Mouse (Mus musculus): ENCODE data around the gene Pgm5.

The Pgm5 gene

GRCm38 (mm10) chr19:24662346-24662745 lies 199.3 kb downstream of the Pgm5 start:
- DNase-seq (ENCODE audit: low spot score): no peak

GRCm38 (mm10) chr19:24656981-24657380 lies 204.7 kb downstream of the Pgm5 start:
- no peak for DNase-seq (ENCODE audit: low spot score)

- DNase-seq (ENCODE audit: low spot score): no peak
Observed at GRCm38 (mm10) chr19:24653230-24653799, 208.3 kb downstream of the Pgm5 start.

DNA sequence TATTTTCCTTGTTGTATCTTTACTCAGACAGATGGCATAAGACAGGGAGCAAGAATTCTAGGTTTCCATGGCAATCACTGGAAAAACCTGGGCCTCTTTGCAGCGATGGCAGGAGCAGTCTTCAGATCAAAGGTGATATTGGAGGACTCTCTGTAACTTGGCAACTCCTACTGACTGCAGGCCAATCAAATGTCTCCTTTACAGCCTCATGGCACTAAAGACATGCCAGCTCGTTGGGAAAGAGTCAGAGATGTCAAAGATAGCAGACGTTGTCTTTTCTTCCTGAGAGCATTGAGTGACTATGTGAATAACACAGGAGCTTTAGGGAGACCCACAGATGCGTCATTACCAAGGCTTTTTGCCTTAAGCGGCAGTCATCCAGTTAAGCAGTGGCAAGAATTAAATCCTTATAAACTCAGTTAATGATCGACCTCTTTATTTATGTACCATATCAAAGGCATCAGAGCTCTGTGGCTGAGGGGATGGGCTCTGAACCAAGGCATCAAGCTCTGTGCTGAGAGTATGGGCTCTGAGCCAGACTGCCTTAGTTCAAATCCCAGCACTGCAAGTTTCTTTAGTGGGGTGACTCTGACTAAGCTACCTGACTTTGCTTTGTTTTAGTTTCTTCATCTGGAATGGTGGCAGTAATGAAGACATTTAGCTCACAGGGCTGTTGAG lies 209.2 kb downstream of the Pgm5 start:
- peak; percentile 4 for DNase-seq (ENCODE audit: low spot score)

GRCm38 (mm10) chr19:24651595-24651994 lies 210.1 kb downstream of the Pgm5 start:
- no peak for DNase-seq (ENCODE audit: low spot score)

GRCm38 (mm10) chr19:24650428-24650827 lies 211.2 kb downstream of the Pgm5 start:
- DNase-seq (ENCODE audit: low spot score): no peak

GRCm38 (mm10) chr19:24648016-24648415 lies 213.6 kb downstream of the Pgm5 start:
- no peak for DNase-seq (ENCODE audit: low spot score)

DNA sequence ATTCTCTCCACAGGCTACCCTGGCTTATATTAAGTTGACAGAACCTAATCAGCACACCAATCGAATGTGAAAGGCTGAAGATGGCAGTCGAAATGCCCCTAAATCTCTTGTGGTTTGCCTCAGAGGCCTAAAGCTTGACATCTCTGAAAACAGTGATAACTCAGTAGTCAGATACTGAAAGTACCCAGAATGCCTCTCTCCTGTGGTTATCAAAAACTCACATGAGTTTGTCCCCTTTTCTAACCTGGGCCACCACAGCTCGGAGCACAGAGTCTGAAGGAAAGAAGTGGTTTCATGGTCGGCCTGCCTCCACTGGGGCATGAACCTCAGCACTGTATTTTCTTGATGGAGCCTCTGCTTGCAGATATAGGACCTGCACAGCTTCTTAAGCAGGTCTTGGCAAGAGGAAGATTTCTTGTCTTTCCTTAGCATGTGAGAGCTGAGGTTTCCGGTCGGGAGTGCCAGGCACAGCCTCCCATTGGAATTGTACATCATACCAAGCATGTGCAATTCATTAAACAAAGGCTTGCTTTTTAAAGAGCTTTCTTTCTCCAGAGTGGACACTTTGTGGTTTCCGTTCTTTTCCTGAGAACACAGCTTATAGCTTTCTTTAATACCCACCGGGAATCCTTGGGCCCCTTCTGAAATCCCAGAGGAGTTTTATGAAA lies 215.4 kb downstream of the Pgm5 start:
- DNase-seq (ENCODE audit: low spot score): no peak

DNA sequence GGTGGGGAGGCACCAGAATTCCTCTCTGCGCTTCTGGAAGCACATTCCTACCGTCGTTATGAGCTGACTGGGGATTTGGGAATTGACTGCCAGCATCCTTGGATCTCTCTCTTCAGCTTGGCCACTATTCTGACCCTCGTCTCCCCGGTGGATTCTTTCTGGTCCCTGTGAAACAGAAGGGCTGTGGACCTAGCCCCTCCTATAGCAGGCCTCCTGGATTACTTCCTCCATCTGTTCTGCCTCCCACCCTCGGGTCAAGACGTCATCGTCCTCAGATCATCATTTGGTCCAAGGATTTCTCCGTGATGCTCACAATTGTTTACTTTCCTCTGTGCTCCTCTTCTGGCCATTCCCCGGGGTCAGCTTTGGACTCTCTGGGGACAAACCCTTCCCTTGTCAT lies 216.7 kb downstream of the Pgm5 start:
- no peak for DNase-seq (ENCODE audit: low spot score)

- DNase-seq (ENCODE audit: low spot score): no peak
Observed at GRCm38 (mm10) chr19:24640982-24641381, 220.7 kb downstream of the Pgm5 start.

DNA sequence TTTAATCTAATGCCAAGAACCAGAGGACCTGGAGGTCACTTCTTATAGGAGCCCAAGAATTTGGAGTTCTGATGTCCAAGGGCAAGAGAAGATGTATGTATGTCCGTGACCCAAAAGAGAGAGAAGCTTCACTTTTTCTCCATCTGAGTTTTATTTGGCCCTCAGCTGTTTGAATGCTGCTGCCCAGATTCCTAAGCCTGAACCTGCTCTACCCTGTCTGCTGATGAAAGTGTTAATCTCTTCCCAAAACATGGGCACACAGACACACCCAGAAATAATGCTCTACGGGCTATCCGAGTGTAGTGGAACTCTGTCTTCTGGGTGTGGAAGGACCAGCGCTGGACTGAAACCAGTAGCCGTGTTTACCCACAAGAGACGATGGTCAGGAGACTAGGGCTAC lies 223.7 kb downstream of the Pgm5 start:
- no peak for DNase-seq (ENCODE audit: low spot score)

DNA sequence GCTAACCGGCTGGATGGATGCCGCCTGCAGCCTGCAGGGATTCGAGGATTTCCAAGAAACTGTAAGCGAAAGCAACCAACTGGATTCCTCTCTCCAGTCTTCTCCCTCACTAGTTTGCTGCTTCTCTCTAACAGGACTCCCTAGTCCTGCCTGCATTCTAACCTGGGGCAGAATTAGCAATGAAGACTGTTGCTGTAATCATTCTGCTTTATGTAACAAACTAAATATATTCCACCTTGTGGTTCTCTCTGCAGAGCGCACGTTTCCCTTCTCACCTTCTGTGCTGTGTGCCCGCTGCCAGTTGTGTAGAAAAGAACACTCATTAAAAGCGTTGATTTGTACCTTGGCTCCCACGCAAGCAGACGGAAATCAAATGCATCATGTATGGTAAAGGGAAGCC lies 225.0 kb downstream of the Pgm5 start:
- DNase-seq (ENCODE audit: low spot score): no peak

- DNase-seq (ENCODE audit: low spot score): peak; percentile 64
Observed at GRCm38 (mm10) chr19:24634602-24635001, 227.1 kb downstream of the Pgm5 start.

Measured in adipocyte (in vitro differentiated cells).